Mouse (Mus musculus): ENCODE results near the gene Timm13.

Gene Timm13

DNA sequence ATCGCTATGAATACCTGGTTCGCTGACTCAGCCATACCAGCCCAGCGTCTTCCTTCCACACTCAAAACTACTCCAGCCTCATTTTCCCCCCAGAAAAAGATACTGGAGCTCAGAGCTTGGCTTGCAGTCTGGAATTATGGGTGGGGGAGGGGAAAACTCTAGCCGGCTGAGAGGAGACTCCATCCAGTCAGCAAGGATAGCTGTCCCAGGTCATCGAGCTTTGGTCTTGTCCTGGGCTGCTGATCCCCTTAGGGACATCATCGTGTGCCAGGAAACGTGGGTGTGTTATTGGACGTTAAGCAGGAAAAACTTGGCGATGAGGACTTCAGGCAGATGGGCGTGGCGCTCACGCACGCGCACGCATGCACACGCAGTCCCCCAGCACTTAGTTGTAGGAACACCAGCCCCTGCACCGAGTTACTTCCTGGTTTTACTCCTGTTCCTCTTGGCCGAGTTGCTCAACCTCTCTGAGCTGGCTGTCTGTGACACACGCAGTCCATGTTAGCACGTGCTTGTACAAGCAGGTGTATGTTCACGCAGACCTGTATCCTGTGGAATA lies 32.7 kb upstream of the Timm13 start:
- no peak for ATAC-seq (ENCODE audit: insufficient number of reproducible peaks, low FRiP score, low TSS enrichment)

GRCm38 (mm10) chr10:80932700-80933420 lies 32.1 kb upstream of the Timm13 start:
- ATAC-seq (ENCODE audit: insufficient number of reproducible peaks, low FRiP score, low TSS enrichment): no peak

DNA sequence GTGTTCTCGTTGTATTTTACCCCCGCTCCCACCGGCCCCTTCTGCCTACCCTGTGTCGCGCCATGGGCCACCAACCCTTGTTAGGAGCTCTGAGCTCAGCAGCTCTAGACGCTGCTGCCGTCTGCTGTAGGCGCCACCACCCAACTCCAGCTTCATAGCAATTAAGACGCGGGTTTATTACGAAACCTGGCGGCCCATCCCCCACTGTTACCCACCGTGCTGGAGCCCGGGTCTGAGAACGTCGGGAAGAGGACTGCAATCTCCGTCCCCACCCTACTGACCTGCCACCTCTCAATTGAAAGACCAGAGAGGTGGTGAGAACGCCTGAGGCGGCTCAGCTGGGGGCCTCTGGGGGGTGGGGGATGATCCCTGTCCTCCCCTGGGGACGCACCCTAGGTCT lies 31.4 kb upstream of the Timm13 start:
- ATAC-seq (ENCODE audit: insufficient number of reproducible peaks, low FRiP score, low TSS enrichment): no peak

- no peak for ATAC-seq (ENCODE audit: insufficient number of reproducible peaks, low FRiP score, low TSS enrichment)
Measured at GRCm38 (mm10) chr10:80931695-80932094, 30.9 kb upstream of the Timm13 start.

- ATAC-seq (ENCODE audit: insufficient number of reproducible peaks, low FRiP score, low TSS enrichment): no peak
Measured at GRCm38 (mm10) chr10:80931153-80931671, 30.4 kb upstream of the Timm13 start.

DNA sequence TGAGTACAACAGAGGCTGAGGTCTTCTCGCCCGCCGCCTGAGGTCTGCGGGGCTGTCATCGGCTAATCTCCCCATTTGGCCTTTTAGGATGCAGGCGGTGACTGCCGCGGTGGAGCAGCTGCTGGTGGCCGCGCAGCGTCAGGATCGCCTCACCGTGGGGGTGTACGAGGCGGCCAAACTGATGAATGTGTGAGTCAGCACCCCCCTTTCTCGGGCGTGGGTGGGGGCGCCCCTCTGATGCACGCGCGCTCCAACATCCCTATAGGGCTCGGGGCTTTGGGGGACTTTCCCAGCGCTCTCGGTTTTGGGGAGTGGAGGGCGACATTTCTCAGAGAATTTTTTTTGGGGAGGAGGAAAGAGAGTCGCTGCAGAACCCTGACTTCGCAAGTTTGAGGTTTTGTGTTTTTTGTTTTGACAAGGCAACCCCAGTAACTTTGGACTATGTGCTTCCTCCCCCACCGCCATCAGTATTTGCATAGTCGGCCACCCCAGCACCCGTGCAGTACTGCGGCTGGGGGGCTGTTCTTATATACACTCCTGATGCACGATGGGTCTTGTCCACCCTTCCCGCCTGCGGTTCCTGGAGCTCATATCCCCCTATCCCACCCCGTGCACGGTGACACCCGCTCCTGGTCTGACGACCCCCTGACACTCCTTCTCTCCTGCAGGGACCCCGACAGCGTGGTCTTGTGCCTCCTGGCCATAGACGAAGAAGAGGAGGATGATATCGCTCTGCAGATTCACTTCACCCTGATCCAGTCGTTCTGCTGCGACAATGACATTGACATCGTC lies 29.8 kb upstream of the Timm13 start:
- no peak for ATAC-seq (ENCODE audit: insufficient number of reproducible peaks, low FRiP score, low TSS enrichment)

GRCm38 (mm10) chr10:80929299-80930226 lies 28.8 kb upstream of the Timm13 start, which contains the start of gene Gadd45b:
TSS of gene Gadd45b (plus strand) at chr10:80930073.
- ATAC-seq (ENCODE audit: insufficient number of reproducible peaks, low FRiP score, low TSS enrichment): peak; percentile 91

GRCm38 (mm10) chr10:80928586-80929298 lies 28.0 kb upstream of the Timm13 start:
- peak; percentile 41; the same call in 1 of the 2 replicates for ATAC-seq (ENCODE audit: insufficient number of reproducible peaks, low FRiP score, low TSS enrichment)

DNA sequence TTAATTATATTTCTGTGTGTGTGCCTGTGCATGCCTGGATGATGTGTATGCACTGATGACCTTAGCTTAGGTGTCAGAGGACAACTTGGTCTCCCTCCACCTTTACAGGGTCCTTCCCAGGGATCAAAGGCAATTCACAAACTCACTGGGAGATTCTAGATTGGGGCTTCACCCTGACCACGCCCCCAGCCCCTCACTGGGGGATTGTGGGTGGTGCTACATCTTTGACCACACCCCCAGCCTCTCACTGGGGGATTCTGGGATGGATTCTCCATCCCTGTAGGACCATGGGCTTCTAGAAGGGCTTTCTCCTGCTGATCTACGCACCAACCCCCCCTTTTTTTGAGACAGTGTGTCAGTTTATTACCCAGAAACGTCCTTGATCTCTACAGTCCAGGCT lies 24.7 kb upstream of the Timm13 start:
- no peak for ATAC-seq (ENCODE audit: insufficient number of reproducible peaks, low FRiP score, low TSS enrichment)

- no peak for ATAC-seq (ENCODE audit: insufficient number of reproducible peaks, low FRiP score, low TSS enrichment)
Measured at GRCm38 (mm10) chr10:80921923-80922322, 21.2 kb upstream of the Timm13 start.

GRCm38 (mm10) chr10:80917779-80918434 lies 17.1 kb upstream of the Timm13 start, which contains the start of gene Lmnb2:
TSS of gene Lmnb2 (minus strand) at chr10:80918245.
- peak; percentile 65; the same call in 1 of the 2 replicates for ATAC-seq (ENCODE audit: insufficient number of reproducible peaks, low FRiP score, low TSS enrichment)

- no peak for ATAC-seq (ENCODE audit: insufficient number of reproducible peaks, low FRiP score, low TSS enrichment)
Measured at GRCm38 (mm10) chr10:80917336-80917778, 16.6 kb upstream of the Timm13 start.

DNA sequence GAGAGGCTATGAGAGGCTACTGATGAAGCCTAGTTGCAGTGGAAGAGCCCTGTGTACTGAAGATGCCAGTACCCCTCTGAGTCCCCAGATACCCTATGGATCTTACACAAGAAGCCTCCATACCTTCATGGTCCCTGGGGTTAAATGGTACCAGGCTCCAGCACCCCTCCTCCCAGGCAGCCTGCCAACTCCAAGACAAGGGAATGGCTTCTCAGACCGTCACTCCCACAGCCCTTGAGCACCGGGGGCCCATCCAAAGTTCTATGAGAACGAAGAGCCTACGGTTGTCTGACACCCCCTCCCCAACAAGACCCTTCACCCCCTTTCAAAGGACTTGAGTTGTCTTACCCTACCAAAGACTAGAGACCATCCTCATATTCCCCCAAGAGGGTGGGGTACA lies 15.0 kb upstream of the Timm13 start:
- ATAC-seq (ENCODE audit: insufficient number of reproducible peaks, low FRiP score, low TSS enrichment): no peak

GRCm38 (mm10) chr10:80915260-80915659 lies 14.5 kb upstream of the Timm13 start:
- no peak for ATAC-seq (ENCODE audit: insufficient number of reproducible peaks, low FRiP score, low TSS enrichment)

DNA sequence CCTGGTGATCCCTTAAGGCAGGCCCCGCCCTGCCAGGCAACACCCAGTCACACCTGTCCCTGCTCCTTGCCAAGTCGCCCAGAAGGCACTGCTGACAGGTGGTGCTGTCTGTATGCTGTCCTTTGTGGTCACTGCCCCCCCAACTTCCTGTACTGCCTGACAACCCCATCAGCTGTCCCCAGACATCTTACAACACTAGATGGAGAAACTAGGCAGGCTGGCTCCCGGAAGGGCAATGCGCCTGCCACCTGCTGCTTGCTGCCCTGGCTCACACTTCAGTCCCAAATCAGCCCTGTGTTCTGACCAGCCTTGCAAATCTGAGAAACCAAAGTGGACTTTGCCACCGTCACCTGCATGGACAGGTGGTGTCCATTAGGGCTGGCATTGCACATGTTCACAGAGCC lies 13.5 kb upstream of the Timm13 start:
- peak; percentile 29; the same call in 1 of the 2 replicates for ATAC-seq (ENCODE audit: insufficient number of reproducible peaks, low FRiP score, low TSS enrichment)

GRCm38 (mm10) chr10:80913364-80914011 lies 12.7 kb upstream of the Timm13 start:
- no peak for ATAC-seq (ENCODE audit: insufficient number of reproducible peaks, low FRiP score, low TSS enrichment)

GRCm38 (mm10) chr10:80911891-80912290 lies 11.1 kb upstream of the Timm13 start:
- no peak for ATAC-seq (ENCODE audit: insufficient number of reproducible peaks, low FRiP score, low TSS enrichment)

DNA sequence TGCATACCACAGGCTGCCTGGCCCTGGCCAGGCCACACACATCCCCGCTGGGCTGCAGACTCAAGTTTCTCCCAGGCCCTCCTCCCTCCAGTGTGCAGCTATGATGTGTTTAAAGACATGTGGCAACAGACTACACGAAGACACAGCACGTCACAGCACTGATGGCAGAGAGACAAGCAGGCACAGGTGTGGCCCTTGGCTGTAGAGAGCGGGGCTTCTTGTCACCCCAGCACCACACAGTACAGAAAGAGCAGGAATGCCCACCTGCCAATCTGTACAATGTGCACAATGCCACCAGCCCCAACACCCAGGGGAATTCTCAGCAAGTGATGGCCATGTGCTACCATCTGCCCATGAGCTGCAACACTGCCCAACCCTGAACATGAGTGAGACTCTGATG lies 10.6 kb upstream of the Timm13 start:
- ATAC-seq (ENCODE audit: insufficient number of reproducible peaks, low FRiP score, low TSS enrichment): no peak

All from cerebellum, adult (tissue).